Mouse (Mus musculus) thymus, adult 18-20 months (tissue): ENCODE data around the gene Slc13a1.
"Not testable (repeated sequence)": the region's sequence is repeated elsewhere in the genome, so short reads cannot be mapped to it uniquely, and the experiment has no call there.

ENCODE experiments used
- DNase-seq, 2 experiments: peaks; one replicate each; pipeline ENCODE4 v3.0.0; 2022; ENCODE audit warnings: mixed read lengths in 2 of 2

Gene Slc13a1

DNA sequence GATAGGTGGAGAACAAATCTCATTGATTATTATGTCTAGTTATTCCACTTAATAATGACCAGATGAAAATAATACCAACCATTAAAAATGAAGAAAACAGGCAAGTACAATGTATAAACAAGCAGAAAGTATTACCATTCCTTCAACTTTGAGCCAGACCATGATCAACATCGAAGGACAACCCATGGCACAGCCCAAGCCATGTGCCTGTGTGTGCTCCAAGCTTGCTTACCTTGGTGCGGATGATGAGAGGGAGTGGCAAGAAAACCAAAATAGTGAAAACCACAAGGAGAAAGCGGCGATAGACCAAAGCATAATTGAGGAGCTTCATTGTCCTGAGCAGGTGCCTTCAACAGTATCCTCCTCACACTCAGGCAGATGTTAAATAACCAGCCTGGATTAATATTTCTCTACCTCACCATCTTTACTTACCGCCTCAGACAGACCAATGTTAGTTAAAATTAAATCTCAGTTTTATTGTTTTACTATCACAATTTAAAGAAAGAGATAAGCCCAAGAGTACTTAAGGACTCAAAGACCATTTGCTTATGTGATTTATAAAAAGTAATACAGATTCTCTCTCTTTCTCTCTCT, at the start of gene Slc13a1:
Slc13a1 (minus strand) TSS at position 359 of the 594 bp plus-strand sequence.
- no peak for DNase-seq

DNA sequence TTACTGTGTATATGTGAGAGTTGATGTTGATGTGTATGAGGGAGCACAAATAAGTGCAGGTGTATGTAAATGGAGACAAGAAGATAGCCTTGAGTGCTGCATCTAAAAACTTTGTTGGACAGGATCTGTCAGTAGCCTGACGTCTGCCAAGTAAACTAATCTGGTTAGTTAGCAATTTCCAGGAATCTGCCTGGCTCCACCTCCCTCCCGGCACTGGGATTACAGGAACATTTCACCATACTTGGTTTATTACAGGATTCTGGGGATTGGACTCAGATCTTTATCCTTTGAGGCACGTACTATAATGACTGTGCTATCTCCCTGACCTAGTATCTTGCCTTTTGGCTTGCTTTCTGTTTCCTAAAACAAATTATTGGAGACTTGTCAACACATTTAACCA, 40.0 kb upstream of the Slc13a1 start:
- DNase-seq: no peak

- no peak for DNase-seq
These were observed 34.3 kb upstream of the Slc13a1 start for GRCm38 (mm10) chr6:24202226-24202625.

DNA sequence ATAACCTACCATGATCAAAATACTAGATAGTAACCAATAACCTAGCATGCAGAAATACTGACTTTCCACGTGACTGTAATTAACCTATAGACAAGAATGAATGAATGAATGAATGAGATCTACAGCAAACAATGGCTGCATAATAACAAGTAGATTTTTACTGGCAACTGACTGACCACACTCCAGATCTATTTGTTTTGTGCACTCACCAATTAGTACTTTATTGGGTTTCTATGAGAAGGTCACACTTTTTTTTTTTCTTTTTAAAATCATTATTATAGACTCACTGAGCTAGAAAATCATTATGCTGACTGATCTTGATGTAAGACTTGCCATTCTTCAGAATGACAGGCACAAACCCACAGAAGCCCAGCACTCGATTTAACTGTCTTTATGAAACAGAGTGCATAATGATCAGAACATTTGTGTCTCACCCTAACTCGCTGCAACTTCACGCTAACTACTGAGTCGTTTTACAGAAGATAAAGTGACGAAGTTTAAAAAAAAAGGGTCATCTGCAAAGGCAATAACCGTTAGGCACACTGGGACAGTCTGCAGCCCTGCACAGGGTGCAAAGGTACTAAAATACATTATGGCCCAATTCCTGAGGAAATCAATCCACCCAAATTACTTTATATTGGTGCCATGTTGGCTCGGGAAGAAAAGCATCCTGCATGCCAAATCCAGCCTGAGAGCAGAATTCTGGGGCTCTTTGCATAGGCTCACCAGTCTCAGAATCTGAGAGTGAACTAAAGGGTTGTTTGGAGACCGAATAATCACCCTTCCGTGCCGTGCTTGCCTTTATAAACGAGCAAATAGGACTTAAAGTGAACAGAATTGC, 33.0 kb upstream of the Slc13a1 start:
- DNase-seq: no peak

- DNase-seq: not testable (repeated sequence)
These were observed 29.8 kb upstream of the Slc13a1 start for GRCm38 (mm10) chr6:24197501-24198195.

GRCm38 (mm10) chr6:24196406-24196805, 28.5 kb upstream of the Slc13a1 start:
- DNase-seq: not testable (repeated sequence)

GRCm38 (mm10) chr6:24183439-24183838, 15.5 kb upstream of the Slc13a1 start:
- DNase-seq: no peak

GRCm38 (mm10) chr6:24175393-24175792, 7.5 kb upstream of the Slc13a1 start:
- no peak for DNase-seq

DNA sequence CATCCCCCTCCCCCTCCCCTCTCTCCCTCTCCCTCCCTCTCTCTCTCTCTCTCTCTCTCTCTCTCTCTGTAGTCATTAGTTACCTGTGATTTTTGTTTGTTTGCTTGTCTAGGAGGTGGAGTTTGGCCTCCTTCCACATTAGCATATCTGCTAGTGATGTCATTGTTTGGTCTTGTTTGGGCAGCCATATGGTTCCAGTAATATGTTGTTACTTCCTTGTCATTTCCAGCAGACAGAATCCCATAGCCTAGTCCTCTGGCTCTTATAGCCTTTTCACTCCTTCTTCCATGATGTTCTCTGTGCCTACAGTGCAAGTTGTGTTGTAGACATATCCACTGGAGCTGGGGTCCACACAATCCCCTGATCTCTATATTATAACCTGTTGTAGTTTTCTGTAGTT, 6.1 kb upstream of the Slc13a1 start:
- DNase-seq: no peak

- no peak for DNase-seq
These were observed 4.8 kb upstream of the Slc13a1 start for GRCm38 (mm10) chr6:24172736-24173135.

- DNase-seq: no peak
These were observed 1.1 kb downstream of the Slc13a1 start for GRCm38 (mm10) chr6:24166772-24167171.

- DNase-seq: no peak
These were observed 2.6 kb downstream of the Slc13a1 start for GRCm38 (mm10) chr6:24165249-24165648.

DNA sequence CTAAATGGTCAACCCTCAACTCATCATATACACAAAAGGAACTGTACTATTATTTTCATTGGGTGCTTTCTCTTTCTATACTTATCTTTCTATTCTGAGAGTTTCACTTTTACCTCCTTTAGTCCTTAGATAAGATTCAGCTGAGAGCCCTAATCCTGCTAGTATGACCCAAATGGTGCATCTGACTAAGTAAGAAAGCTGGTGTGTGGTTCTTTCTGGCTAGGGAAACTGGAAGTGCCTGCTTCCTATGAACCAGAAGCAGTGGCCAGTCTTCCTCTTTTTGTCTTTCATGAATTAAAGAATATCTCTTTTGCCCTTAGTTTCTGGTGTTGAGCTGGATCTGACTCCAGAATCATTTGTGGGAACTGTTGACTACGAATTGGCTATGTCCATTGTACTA, 8.1 kb downstream of the Slc13a1 start:
- DNase-seq: no peak

GRCm38 (mm10) chr6:24154901-24155300, 13.0 kb downstream of the Slc13a1 start:
- DNase-seq: no peak

- no peak for DNase-seq
These were observed 34.9 kb downstream of the Slc13a1 start for GRCm38 (mm10) chr6:24132951-24133350.

GRCm38 (mm10) chr6:24122632-24123031, 45.3 kb downstream of the Slc13a1 start:
- DNase-seq: no peak

GRCm38 (mm10) chr6:24111614-24112013, 56.3 kb downstream of the Slc13a1 start:
- DNase-seq: no peak

DNA sequence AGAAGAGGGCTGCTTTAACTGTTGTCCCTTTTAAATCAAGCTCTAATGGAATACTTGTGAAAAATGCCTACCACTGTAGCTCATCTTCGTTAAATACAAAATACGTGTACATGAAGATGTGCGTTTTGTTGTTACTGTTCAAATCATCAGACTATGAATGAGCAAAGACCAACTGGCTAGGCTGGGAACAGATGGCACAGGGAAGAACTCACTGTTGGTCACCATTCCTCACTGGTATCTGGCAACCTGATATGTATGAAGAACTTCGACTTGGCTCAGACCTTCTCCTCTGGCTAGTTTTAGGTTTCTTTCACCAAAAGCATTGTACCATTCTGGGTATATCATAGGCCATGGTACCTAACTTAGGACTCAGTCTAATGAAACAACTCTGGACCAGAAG, 59.4 kb downstream of the Slc13a1 start:
- no peak for DNase-seq

DNA sequence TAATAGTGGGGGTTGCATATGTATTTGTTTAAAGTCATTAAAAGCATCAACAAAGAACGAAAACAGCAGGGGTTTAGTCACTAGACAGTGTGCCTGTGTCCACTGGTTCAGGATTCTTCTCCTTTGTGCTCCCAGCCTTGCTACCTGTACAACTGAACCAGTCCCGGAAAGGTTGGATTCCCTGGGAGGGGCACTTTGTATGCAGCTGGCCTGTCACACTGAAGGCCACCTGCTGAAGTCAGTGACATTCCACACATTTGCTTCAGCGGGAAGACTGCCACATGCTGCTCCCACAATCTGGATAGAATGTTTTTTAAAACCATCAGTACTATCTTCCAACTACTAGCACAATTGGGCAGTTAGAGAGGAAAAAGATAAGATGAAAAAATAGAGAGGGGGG, 61.7 kb downstream of the Slc13a1 start:
- DNase-seq: no peak

GRCm38 (mm10) chr6:24105681-24106080, 62.2 kb downstream of the Slc13a1 start:
- no peak for DNase-seq

- no peak for DNase-seq
These were observed 66.6 kb downstream of the Slc13a1 start for GRCm38 (mm10) chr6:24101281-24101680.

- DNase-seq: no peak
These were observed 67.2 kb downstream of the Slc13a1 start for GRCm38 (mm10) chr6:24100705-24101104.

GRCm38 (mm10) chr6:24097400-24097799, 70.5 kb downstream of the Slc13a1 start:
- DNase-seq: no peak

DNA sequence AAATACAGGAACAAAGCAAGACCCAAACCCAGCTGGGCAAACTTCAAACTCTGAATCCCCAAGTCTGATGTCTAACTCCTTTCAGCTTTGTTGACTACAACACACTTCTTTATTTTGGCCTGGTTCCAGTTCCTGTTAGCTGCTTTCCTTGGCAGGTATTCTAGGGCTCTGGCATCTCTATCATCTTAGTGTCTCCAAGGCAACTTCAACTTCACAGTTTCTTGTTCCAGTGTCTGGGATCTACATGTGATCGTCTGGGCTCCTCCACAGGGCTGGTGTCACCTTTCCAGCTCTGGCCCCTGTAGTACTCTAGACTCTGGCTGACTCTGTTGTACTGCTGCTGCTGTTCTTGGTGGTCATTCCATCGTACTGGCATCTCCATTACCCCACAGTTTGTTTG, 91.8 kb downstream of the Slc13a1 start:
- no peak for DNase-seq
